Mouse (Mus musculus) stomach, postnatal 0 days (tissue): ENCODE measurements around the gene Pawr. TPM values are rescaled to one million over a fixed set of nuclear protein-coding genes. Genes with fewer than 3 reads are reported as not detected.

Source experiments
- ATAC-seq: fragments of 200-750 bp; cut with Nextera tagmentation; 2 replicates; pipeline ENCODE4 v1.8.0; 2017; ENCODE audit not compliant: low FRiP score, low TSS enrichment
- DNase-seq: peaks from one replicate; pipeline ENCODE4 v3.0.0-alpha.2; 2016; ENCODE audit warnings: low spot score
- H3K27ac ChIP-seq: fragments of 300-500 bp; sonication (generic); replicated peaks from 2 replicates; pipeline ENCODE4 v1.5.1; 2014; ENCODE audit warnings: mild to moderate bottlenecking, control low read depth
- H3K27me3 ChIP-seq: fragments of 300-500 bp; sonication (generic); 2 replicates; pipeline ENCODE4 v1.6.1; 2014; ENCODE audit warnings: low read length; ENCODE audit not compliant: control insufficient read depth, insufficient read depth
- H3K36me3 ChIP-seq: fragments of 300-500 bp; sonication (generic); 2 replicates; pipeline ENCODE4 v1.6.1; 2014; ENCODE audit warnings: low read length, mixed read lengths; ENCODE audit not compliant: control insufficient read depth, insufficient read depth
- H3K4me1 ChIP-seq: fragments of 300-500 bp; sonication (generic); replicated peaks from 2 replicates; pipeline ENCODE4 v1.6.1; 2014; ENCODE audit warnings: antibody characterized with exemption; ENCODE audit not compliant: control insufficient read depth, insufficient read depth
- H3K4me2 ChIP-seq: fragments of 300-500 bp; sonication (generic); replicated peaks from 2 replicates; pipeline ENCODE4 v1.6.1; 2014; ENCODE audit warnings: low read depth, mild to moderate bottlenecking, control low read depth, moderate library complexity
- H3K4me3 ChIP-seq: fragments of 300-500 bp; sonication (generic); 2 replicates; pipeline ENCODE4 v1.5.1; 2014; ENCODE audit warnings: low read depth, low read length, control low read depth
- H3K9ac ChIP-seq: fragments of 300-500 bp; sonication (generic); 2 replicates; pipeline ENCODE4 v1.6.1; 2014; ENCODE audit warnings: mild to moderate bottlenecking, low read length, control low read depth, mixed read lengths
- H3K9me3 ChIP-seq: fragments of 300-500 bp; sonication (generic); 2 replicates; pipeline ENCODE4 v1.6.1; 2016; ENCODE audit warnings: low read length; ENCODE audit not compliant: control insufficient read depth
- CTCF ChIP-seq: IDR thresholded peaks from 2 replicates; pipeline ENCODE4 v1.5.1; 2016; ENCODE audit warnings: antibody characterized with exemption, low read depth, mild to moderate bottlenecking, moderate library complexity
- EP300 ChIP-seq: optimal IDR thresholded peaks from 2 replicates; pipeline ENCODE3; 2016; ENCODE audit warnings: antibody characterized with exemption
- WGBS: fragments of 180-500 bp; shearing (Covaris S2); extraction: QIAGEN DNeasy Blood & Tissue Kit; methylation state at CpG from one replicate; pipeline ENCODE4 v1.1.7; 2014; 5-methylcytosine and 5-hydroxymethylcytosine counted together
- polyA plus RNA-seq: library from polyadenylated mRNA; unstranded; fragments of >200 nt; fragmentation: Nextera tagmentation; extraction: Ambion mirVana; gene quantifications from 2 replicates; pipeline ENCODE4 v1.2.1, GENCODE M21; 2015

Gene Pawr
- polyA plus RNA-seq, 1 experiment from 2014 or later, result 14.7 TPM

GRCm38 (mm10) chr10:108307772-108308171, 24.1 kb upstream of the Pawr start:
- Histone ChIP-seq H3K36me3 (no peaks in the 10 kb centered on the region), H3K9ac (no peak overlapping the region), H3K27ac (no peak overlapping the region), H3K27me3 (no peaks in the 10 kb centered on the region), H3K4me1 (no peaks in the 10 kb centered on the region), H3K4me3 (no peak overlapping the region), H3K9me3 (no peaks in the 10 kb centered on the region), H3K4me2 (no peak overlapping the region)
- 65% methylated on average over 11 of the region's 11 CpGs for WGBS
- no peak for TF ChIP-seq EP300
- TF ChIP-seq CTCF, result no peak
- DNase-seq (no peak), ATAC-seq (no peak)

- Histone ChIP-seq H3K36me3 (no peaks in the 10 kb centered on the region), H3K9me3 (no peaks in the 10 kb centered on the region), H3K4me1 (no peaks in the 10 kb centered on the region), H3K4me3 (no peak overlapping the region), H3K27me3 (no peaks in the 10 kb centered on the region), H3K9ac (no peak overlapping the region), H3K27ac (no peak overlapping the region), H3K4me2 (no peak overlapping the region)
- DNase-seq (no peak), ATAC-seq (no peak)
- TF ChIP-seq EP300, result no peak
- no peak for TF ChIP-seq CTCF
- 81% methylated on average over 5 of the region's 5 CpGs for WGBS
Observed at GRCm38 (mm10) chr10:108310195-108310594, 21.7 kb upstream of the Pawr start.

- Histone ChIP-seq H3K4me1 (no peaks in the 10 kb centered on the region), H3K4me2 (no peak overlapping the region), H3K4me3 (no peak overlapping the region), H3K36me3 (no peaks in the 10 kb centered on the region), H3K9me3 (no peaks in the 10 kb centered on the region), H3K27ac (no peak overlapping the region), H3K9ac (no peak overlapping the region), H3K27me3 (no peaks in the 10 kb centered on the region)
- WGBS, result 82% methylated on average over 3 of the region's 3 CpGs
- TF ChIP-seq CTCF (no peak), EP300 (no peak)
- no peak for DNase-seq
- ATAC-seq, result no peak
Observed at GRCm38 (mm10) chr10:108311396-108311795, 20.5 kb upstream of the Pawr start.

GRCm38 (mm10) chr10:108313845-108314244, 18.1 kb upstream of the Pawr start:
- Histone ChIP-seq H3K4me3 (no peak overlapping the region), H3K27me3 (no peaks in the 10 kb centered on the region), H3K27ac (no peak overlapping the region), H3K9me3 (no peaks in the 10 kb centered on the region), H3K36me3 (no peaks in the 10 kb centered on the region), H3K4me2 (no peak overlapping the region), H3K9ac (no peak overlapping the region), H3K4me1 (no peaks in the 10 kb centered on the region)
- WGBS, result 74% methylated on average over 6 of the region's 6 CpGs
- no peak for ATAC-seq
- TF ChIP-seq EP300, result no peak
- TF ChIP-seq CTCF, result no peak
- DNase-seq, result no peak

- no peaks in the 10 kb centered on the region for H3K9me3 ChIP-seq
- no peak overlapping the region for H3K4me3 ChIP-seq
- DNase-seq (no peak), ATAC-seq (no peak)
- TF ChIP-seq CTCF, result no peak
- TF ChIP-seq EP300, result no peak
- H3K4me2 ChIP-seq, result no peak overlapping the region
- WGBS, result 85% methylated on average over 8 of the region's 8 CpGs
- no peaks in the 10 kb centered on the region for H3K36me3 ChIP-seq
- no peaks in the 10 kb centered on the region for H3K4me1 ChIP-seq
- no peak overlapping the region for H3K9ac ChIP-seq
- no peaks in the 10 kb centered on the region for H3K27me3 ChIP-seq
- H3K27ac ChIP-seq, result no peak overlapping the region
Observed at GRCm38 (mm10) chr10:108314396-108314795, 17.5 kb upstream of the Pawr start.

GRCm38 (mm10) chr10:108315236-108315635, 16.7 kb upstream of the Pawr start:
- 95% methylated on average over 7 of the region's 7 CpGs for WGBS
- no peak overlapping the region for H3K4me2 ChIP-seq
- no peaks in the 10 kb centered on the region for H3K27me3 ChIP-seq
- no peaks in the 10 kb centered on the region for H3K9me3 ChIP-seq
- H3K36me3 ChIP-seq, result no peaks in the 10 kb centered on the region
- ATAC-seq, result no peak
- no peak overlapping the region for H3K4me3 ChIP-seq
- no peak for TF ChIP-seq CTCF
- TF ChIP-seq EP300, result no peak
- no peak for DNase-seq
- no peak overlapping the region for H3K27ac ChIP-seq
- no peaks in the 10 kb centered on the region for H3K4me1 ChIP-seq
- H3K9ac ChIP-seq, result no peak overlapping the region
